In the genomic region with DNA sequence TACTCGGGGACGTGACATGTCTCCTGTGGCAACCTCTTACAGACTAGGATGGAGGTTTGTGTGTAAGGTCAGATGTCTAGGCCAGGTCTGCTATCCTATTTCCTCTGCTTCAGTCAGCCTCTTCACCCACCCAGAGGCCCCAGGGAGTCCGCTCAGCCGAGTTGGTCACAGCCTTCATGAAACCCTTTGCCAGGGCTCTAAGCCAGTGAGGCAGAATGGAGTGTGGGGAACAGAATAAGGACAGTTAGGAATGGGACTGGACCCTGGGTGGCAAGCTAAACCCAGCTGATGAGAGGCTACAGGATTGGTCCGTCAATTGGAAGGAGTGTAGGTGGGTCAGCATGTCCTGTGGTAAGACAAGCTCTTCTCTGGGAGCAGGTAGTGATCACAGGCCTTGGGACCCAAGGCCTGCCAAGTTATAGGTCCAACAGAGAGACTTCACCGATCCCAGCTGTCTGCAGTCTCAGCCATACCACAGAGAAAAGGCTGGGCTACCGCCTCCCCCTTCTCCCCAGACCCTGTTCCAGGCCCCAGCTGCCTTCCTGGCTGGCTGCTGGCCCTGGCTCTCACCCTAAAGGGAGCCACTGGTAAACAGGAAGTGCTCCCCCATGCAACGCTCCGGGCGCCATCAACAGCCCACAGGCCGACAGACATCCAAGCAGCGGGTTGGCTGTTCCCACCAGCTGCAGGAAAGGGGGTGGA, we compare ENCODE assay signal across 8 mouse cellular contexts. TPM values are rescaled to one million over a fixed set of nuclear protein-coding genes. Genes with fewer than 3 reads are reported as not detected.
DNase-seq lines count a peak whose midpoint lies in the region; ATAC-seq and TF ChIP-seq lines count a peak whose summit lies in the region.

No protein-coding gene starts in this region.

- peak overlapping the region; percentile 90 for H3K27ac ChIP-seq in layer of hippocampus, adult 2 months
- peak overlapping the region; percentile 92 for H3K27ac ChIP-seq in limb, embryonic 12.5 days
- no peak overlapping the region for H3K27ac ChIP-seq in neural tube, embryonic 12.5 days

- peak; percentile 47 to 50; a peak in 3 of 4 replicates for ATAC-seq in hematopoietic stem cell, adult 5-6 weeks (replicated peaks in 1 of 2; ENCODE audit: insufficient read depth in 1 of 2, low FRiP score in 2 of 2, low TSS enrichment in 1 of 2, low read depth in 1 of 2, poor library complexity in 2 of 2, severe bottlenecking in 2 of 2)
- ATAC-seq in limb, embryonic 12.5 days (ENCODE audit: insufficient number of reproducible peaks, insufficient read depth, low FRiP score, low TSS enrichment, low read depth), result no peak
- no peak for ATAC-seq in neural tube, embryonic 12.5 days (ENCODE audit: low FRiP score, low read depth)

- TF ChIP-seq CTCF in layer of hippocampus, adult 2 months (conservative IDR thresholded peaks at IDR 0.05), result no peak

- H3K27me3 ChIP-seq in limb, embryonic 12.5 days, result no peaks in the 10 kb centered on the region
- no peaks in the 10 kb centered on the region for H3K27me3 ChIP-seq in neural tube, embryonic 12.5 days (replicated peaks)

- H3K9ac ChIP-seq in limb, embryonic 12.5 days (replicated peaks), result peak overlapping the region; percentile 12; the same call in 1 of the 2 replicates
- H3K9ac ChIP-seq in neural tube, embryonic 12.5 days, result no peak overlapping the region; the same call in 1 of the 2 replicates

- H3K36me3 ChIP-seq in limb, embryonic 12.5 days, result peaks cover 13% of the 10 kb centered on the region
- H3K36me3 ChIP-seq in neural tube, embryonic 12.5 days, result peaks cover 17% of the 10 kb centered on the region

- peak; percentile 51 to 73 for DNase-seq in layer of hippocampus, adult 2 months (ENCODE audit: low spot score in 2 of 2)
- no peak for DNase-seq in layer of hippocampus, adult 11-12 months (ENCODE audit: low spot score)
- peak; percentile 38 for DNase-seq in adrenal gland, postnatal 25 days
- DNase-seq in forelimb bud, embryonic 11.5 days (ENCODE audit: low read depth, low spot score), result peak; percentile 37
- DNase-seq in embryo, embryonic 10 days (ENCODE audit: low spot score), result no peak

- no peak overlapping the region for H3K4me2 ChIP-seq in limb, embryonic 12.5 days
- peak overlapping the region; percentile 9; the same call in 1 of the 2 replicates for H3K4me2 ChIP-seq in neural tube, embryonic 12.5 days (replicated peaks)

- H3K4me3 ChIP-seq in layer of hippocampus, adult 2 months, result no peak overlapping the region
- H3K4me3 ChIP-seq in limb, embryonic 12.5 days (replicated peaks), result no peak overlapping the region
- no peak overlapping the region for H3K4me3 ChIP-seq in neural tube, embryonic 12.5 days

- WGBS in limb, embryonic 12.5 days, result 36% methylated on average over 12 of the region's 12 CpGs
- 49% methylated on average over 12 of the region's 12 CpGs for WGBS in neural tube, embryonic 12.5 days

- H3K4me1 ChIP-seq in limb, embryonic 12.5 days (replicated peaks), result peaks cover 66% of the 10 kb centered on the region
- peaks cover 51% of the 10 kb centered on the region for H3K4me1 ChIP-seq in neural tube, embryonic 12.5 days

- no peaks in the 10 kb centered on the region for H3K9me3 ChIP-seq in limb, embryonic 12.5 days
- H3K9me3 ChIP-seq in neural tube, embryonic 12.5 days, result no peaks in the 10 kb centered on the region

RNA-seq across cellular contexts. Expression of a gene that starts 2.2 kb away (rescaled TPM):
- total RNA-seq in layer of hippocampus, adult 2 months (2021), result 100 to 1,000 TPM; 210 TPM
- 23.9 and 27.7 TPM in 2 replicates for total RNA-seq in adrenal gland, postnatal 25 days (2021)
- total RNA-seq in hematopoietic stem cell, adult 5-6 weeks (2017), result 1.5 and 2.3 TPM in 2 replicates
- 11.8 and 19.2 TPM in 2 replicates for polyA plus RNA-seq in limb, embryonic 12.5 days (2016; fragmentation: Nextera tagmentation; extraction: Ambion mirVana)
- 22.0 and 25.7 TPM in 2 replicates for polyA plus RNA-seq in neural tube, embryonic 12.5 days (2016; fragmentation: Nextera tagmentation; extraction: Ambion mirVana)

Comparison
In these comparisons a context has a peak if more than half of its experiments do, and no peak if none do; other contexts are left out.
1. DNase-seq: peak in layer of hippocampus, adult 2 months (2 of 2), adrenal gland, postnatal 25 days (single experiment) and forelimb bud, embryonic 11.5 days (single experiment); none in layer of hippocampus, adult 11-12 months (single experiment) and embryo, embryonic 10 days (single experiment).
2. ATAC-seq: peak in hematopoietic stem cell, adult 5-6 weeks (2 of 2); none in limb, embryonic 12.5 days (single experiment) and neural tube, embryonic 12.5 days (single experiment).